In genomic region chr9:114561671-114561971, GRCm38 (mm10) we compare ENCODE assay signal across 10 mouse cellular contexts. TPM values are rescaled to one million over a fixed set of nuclear protein-coding genes. Genes with fewer than 3 reads are reported as not detected.
DNase-seq lines count a peak whose midpoint lies in the region; ATAC-seq lines count a peak whose summit lies in the region.
"Had no signal": no experiment of that assay in that cellular context is flagged by ENCODE, and none has a peak within 500 bp of the region (broad histone marks: within the 10 kb centered on the region; RNA-seq: fewer than 3 reads in every experiment).

No protein-coding gene starts in this region.

- ATAC-seq in heart, embryonic 16.5 days (replicated peaks; ENCODE audit: extremely low read depth, insufficient read depth, low FRiP score), result no peak
- ATAC-seq in hindbrain, embryonic 15.5 days (ENCODE audit: low FRiP score, low read depth), result no peak
- no peak for ATAC-seq in midbrain, embryonic 12.5 days (ENCODE audit: low FRiP score, low read depth)

- 5% methylated on average over 12 of the region's 12 CpGs for WGBS in heart, embryonic 16.5 days
- under 1% methylated on average over 12 of the region's 12 CpGs for WGBS in hindbrain, embryonic 15.5 days
- 0% methylated on average over 12 of the region's 12 CpGs for WGBS in midbrain, embryonic 12.5 days

- H3K4me1 ChIP-seq in heart, embryonic 16.5 days (ENCODE audit: control insufficient read depth, insufficient read depth, low read length), result peaks cover 13% of the 10 kb centered on the region; the same call in 1 of the 2 replicates
- H3K4me1 ChIP-seq in hindbrain, embryonic 15.5 days (replicated peaks), result peaks cover 42% of the 10 kb centered on the region
- H3K4me1 ChIP-seq in midbrain, embryonic 12.5 days, result peaks cover 39% of the 10 kb centered on the region

- DNase-seq in heart, postnatal 14 days, result no peak
- DNase-seq in embryo, embryonic 10.5 days (ENCODE audit: low spot score), result peak; percentile 64
- no peak for DNase-seq in left cerebral cortex, adult 9 months (ENCODE audit: low spot score in 2 of 2)
- no peak for DNase-seq in adrenal gland, adult 2 months
- no peak for DNase-seq in left cerebral cortex, postnatal 10 days (ENCODE audit: extremely low spot score in 1 of 2, low spot score in 2 of 2)
- DNase-seq: thymus, postnatal 25 days had no signal

- no peak overlapping the region for H3K9ac ChIP-seq in heart, embryonic 16.5 days (ENCODE audit: low read length)
- no peak overlapping the region for H3K9ac ChIP-seq in hindbrain, embryonic 15.5 days
- 0 out of 2 replicates have a peak overlapping the region, but pooled peaks have one; percentile 24 for H3K9ac ChIP-seq in midbrain, embryonic 12.5 days (replicated peaks)

- H3K27ac ChIP-seq in heart, embryonic 16.5 days (ENCODE audit: low read length), result no peak overlapping the region
- H3K27ac ChIP-seq in hindbrain, embryonic 15.5 days (replicated peaks), result no peak overlapping the region
- H3K27ac ChIP-seq in midbrain, embryonic 12.5 days (replicated peaks), result no peak overlapping the region

- intact Hi-C loops in heart, postnatal 14 days (cut with DNase I), result no loop called here
- intact Hi-C loops in left cerebral cortex, postnatal 10 days (cut with DNase I), result no loop called here

- H3K4me3 ChIP-seq in heart, embryonic 16.5 days (ENCODE audit: low read length), result peak overlapping the region; percentile 11
- peak overlapping the region; percentile 62 for H3K4me3 ChIP-seq in hindbrain, embryonic 15.5 days
- peak overlapping the region; percentile 63 for H3K4me3 ChIP-seq in midbrain, embryonic 12.5 days

- peaks cover 69% of the 10 kb centered on the region for H3K27me3 ChIP-seq in heart, embryonic 16.5 days (ENCODE audit: control insufficient read depth, insufficient read depth, low read length)
- peaks cover 54% of the 10 kb centered on the region for H3K27me3 ChIP-seq in hindbrain, embryonic 15.5 days
- peaks cover 59% of the 10 kb centered on the region for H3K27me3 ChIP-seq in midbrain, embryonic 12.5 days

- peak overlapping the region; percentile 40 for H3K4me2 ChIP-seq in heart, embryonic 16.5 days (ENCODE audit: low read depth, low read length)
- H3K4me2 ChIP-seq in hindbrain, embryonic 15.5 days, result peak overlapping the region; percentile 96
- peak overlapping the region; percentile 90 for H3K4me2 ChIP-seq in midbrain, embryonic 12.5 days (replicated peaks)

- no peaks in the 10 kb centered on the region for H3K36me3 ChIP-seq in heart, embryonic 16.5 days (ENCODE audit: control insufficient read depth, insufficient read depth)
- H3K36me3 ChIP-seq in hindbrain, embryonic 15.5 days, result no peaks in the 10 kb centered on the region
- H3K36me3 ChIP-seq in midbrain, embryonic 12.5 days, result no peaks in the 10 kb centered on the region

- no peaks in the 10 kb centered on the region for H3K9me3 ChIP-seq in heart, embryonic 16.5 days (replicated peaks; ENCODE audit: control insufficient read depth, low read length)
- no peaks in the 10 kb centered on the region for H3K9me3 ChIP-seq in hindbrain, embryonic 15.5 days
- no peaks in the 10 kb centered on the region for H3K9me3 ChIP-seq in midbrain, embryonic 12.5 days

RNA-seq across cellular contexts. Expression of gene Trim71, which starts 2.5 kb away (rescaled TPM):
- 0.03 and 0.05 TPM in 2 replicates for polyA plus RNA-seq in heart, embryonic 16.5 days (2015; fragmentation: Nextera tagmentation; extraction: Ambion mirVana)
- not detected for total RNA-seq in heart, postnatal 14 days (2021)
- polyA plus RNA-seq in hindbrain, embryonic 15.5 days (2015; fragmentation: Nextera tagmentation; extraction: Ambion mirVana), result 0.26 and 0.32 TPM in 2 replicates
- 0.61 and 0.80 TPM in 2 replicates for polyA plus RNA-seq in midbrain, embryonic 12.5 days (2016; fragmentation: Nextera tagmentation; extraction: Ambion mirVana)
- total RNA-seq in adrenal gland, adult 2 months (2021), result not detected
- polyA plus RNA-seq in adrenal gland, adult 2 months (2012; rRNA removed), result 0.01 TPM in 1 of 2 replicates, not detected in the other
- under 1 TPM; 0.26 TPM for total RNA-seq in left cerebral cortex, postnatal 10 days (2021)

RNA-seq across cellular contexts. Expression of gene C130032M10Rik, which starts 46.1 kb away (rescaled TPM):
- polyA plus RNA-seq in heart, embryonic 16.5 days (2015; fragmentation: Nextera tagmentation; extraction: Ambion mirVana), result 0.87 and 1.3 TPM in 2 replicates
- not detected for total RNA-seq in heart, postnatal 14 days (2021)
- polyA plus RNA-seq in hindbrain, embryonic 15.5 days (2015; fragmentation: Nextera tagmentation; extraction: Ambion mirVana), result not detected in 2 replicates
- polyA plus RNA-seq in midbrain, embryonic 12.5 days (2016; fragmentation: Nextera tagmentation; extraction: Ambion mirVana), result 0.43 and 0.45 TPM in 2 replicates
- under 1 TPM in 1 of 2 experiments, not detected in 1; 0.40 TPM for total RNA-seq in adrenal gland, adult 2 months (2021)
- 0.75 TPM in 1 of 2 replicates, not detected in the other for polyA plus RNA-seq in adrenal gland, adult 2 months (2012; rRNA removed)
- not detected for total RNA-seq in left cerebral cortex, postnatal 10 days (2021)
- total RNA-seq: left cerebral cortex, postnatal 14 days had no signal

RNA-seq across cellular contexts. Expression of gene Ccr4, which starts 56.9 kb away (rescaled TPM):
- polyA plus RNA-seq in heart, embryonic 16.5 days (2015; fragmentation: Nextera tagmentation; extraction: Ambion mirVana), result 0.35 and 0.87 TPM in 2 replicates
- under 1 TPM in 1 of 2 experiments, not detected in 1; 0.68 TPM for total RNA-seq in heart, postnatal 14 days (2021)
- polyA plus RNA-seq in hindbrain, embryonic 15.5 days (2015; fragmentation: Nextera tagmentation; extraction: Ambion mirVana), result not detected in 2 replicates
- polyA plus RNA-seq in midbrain, embryonic 12.5 days (2016; fragmentation: Nextera tagmentation; extraction: Ambion mirVana), result not detected in 2 replicates
- not detected for total RNA-seq in adrenal gland, adult 2 months (2021)
- polyA plus RNA-seq in adrenal gland, adult 2 months (2012; rRNA removed), result not detected in 2 replicates
- total RNA-seq in left cerebral cortex, postnatal 10 days (2021), result not detected
- total RNA-seq: left cerebral cortex, postnatal 14 days had no signal

Comparison
In these comparisons a context has a peak if more than half of its experiments do, and no peak if none do; other contexts are left out.
1. H3K4me2 ChIP-seq: peak in every context shown above with its lines; median percentile 96 in hindbrain, embryonic 15.5 days; 90 in midbrain, embryonic 12.5 days; 40 in heart, embryonic 16.5 days.
2. H3K4me3 ChIP-seq: peak in every context shown above with its lines; median percentile 63 in midbrain, embryonic 12.5 days; 62 in hindbrain, embryonic 15.5 days; 11 in heart, embryonic 16.5 days.